Mouse (Mus musculus) olfactory bulb, adult 2 months (tissue): Measurements from ENCODE around the gene Il21. TPM values are rescaled to one million over a fixed set of nuclear protein-coding genes. Genes with fewer than 3 reads are reported as not detected.
A peak's percentile ranks its signal among the peaks of the same experiment; 100 is the strongest.

Experiments
- H3K27ac ChIP-seq: fragments of 200-500 bp; 2 replicates; pipeline ENCODE4 v1.5.1; 2012; ENCODE audit warnings: low read depth, low read length; ENCODE audit not compliant: insufficient read depth
- H3K4me1 ChIP-seq: fragments of 200-500 bp; 2 replicates; pipeline ENCODE4 v1.6.1; 2012; ENCODE audit warnings: low read length; ENCODE audit not compliant: control insufficient read depth, insufficient read depth
- H3K4me3 ChIP-seq: fragments of 200-500 bp; 2 replicates; pipeline ENCODE4 v1.5.1; 2012; ENCODE audit warnings: mild to moderate bottlenecking, low read depth, low read length, moderate library complexity; ENCODE audit not compliant: insufficient read depth
- CTCF ChIP-seq: fragments of 200-500 bp; IDR thresholded peaks from 2 replicates; pipeline ENCODE4 v1.5.1; 2012; ENCODE audit warnings: low read depth, mild to moderate bottlenecking, low read length, moderate library complexity; ENCODE audit not compliant: insufficient read depth
- POLR2A ChIP-seq: fragments of 200-500 bp; IDR thresholded peaks from 2 replicates; pipeline ENCODE4 v1.6.1; 2012; ENCODE audit warnings: mild to moderate bottlenecking, low read depth, low read length, moderate library complexity; ENCODE audit not compliant: insufficient read depth
- WGBS: fragments of 180-500 bp; shearing (Covaris S2); methylation state at CpG from one replicate; pipeline ENCODE4 v1.1.7; 2018; 5-methylcytosine and 5-hydroxymethylcytosine counted together
- polyA plus RNA-seq: library from polyadenylated mRNA; stranded (reverse); fragments of >200 nt; gene quantifications from 2 replicates; pipeline ENCODE4 v1.2.4, GENCODE M21; 2012; ENCODE audit warnings: low replicate concordance; ENCODE audit not compliant: missing spikeins, insufficient read depth, insufficient read length

The Il21 gene
- polyA plus RNA-seq, 1 experiment = not detected

DNA sequence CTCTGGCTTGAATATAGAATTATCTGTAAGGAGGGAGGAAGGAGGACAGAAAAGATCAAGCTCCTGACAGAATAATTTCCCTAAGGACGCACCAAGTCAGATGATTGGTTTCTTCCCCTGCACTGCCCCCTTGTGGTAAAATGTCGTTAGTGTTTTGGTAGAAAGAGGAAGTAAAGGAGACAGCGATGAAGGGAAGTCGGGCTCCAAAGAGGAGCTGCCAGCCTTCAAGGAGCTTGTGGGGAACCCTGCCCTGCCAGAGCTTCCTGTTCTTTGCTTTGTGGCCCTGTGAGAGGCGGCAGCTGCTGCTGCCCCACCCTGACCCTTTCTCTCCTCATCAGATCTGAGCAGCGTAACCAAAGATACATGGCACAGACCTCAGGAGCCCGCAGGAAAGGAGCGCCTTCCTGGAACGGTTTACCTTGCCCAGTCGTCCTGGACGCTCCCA lies 28.4 kb downstream of the Il21 start:
- WGBS = under 1% methylated on average over 11 of the region's 11 CpGs
- TF ChIP-seq CTCF = peak; percentile 12; the same call in 1 of the 2 replicates
- TF ChIP-seq POLR2A = no peak
- H3K4me3 ChIP-seq = peak overlapping the region; percentile 65

DNA sequence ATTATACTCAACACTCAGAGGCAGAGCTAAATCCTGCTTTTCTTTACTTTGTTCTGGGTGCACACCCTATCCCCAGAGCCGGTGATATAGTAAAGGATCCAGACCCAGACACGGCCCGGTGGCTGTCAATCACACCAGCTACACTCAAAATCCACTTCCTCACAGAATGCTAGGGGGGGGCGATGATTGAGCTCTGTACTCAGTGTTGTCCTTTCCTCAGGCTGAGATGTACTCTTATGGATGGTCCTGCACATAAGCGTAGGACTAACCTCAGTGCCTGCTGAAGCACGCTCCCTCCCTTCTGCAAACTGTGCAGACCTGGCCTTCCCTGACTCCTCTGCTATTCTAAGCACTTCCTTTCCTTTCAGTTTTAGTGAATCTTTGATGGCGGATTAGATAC lies 29.6 kb downstream of the Il21 start:
- WGBS = 88% methylated on average over 7 of the region's 7 CpGs

More for the DNA sequence above, 28.4 kb downstream of the Il21 start:
- no peak overlapping the region for H3K27ac ChIP-seq
- peaks cover 3% of the 10 kb centered on the region for H3K4me1 ChIP-seq

DNA sequence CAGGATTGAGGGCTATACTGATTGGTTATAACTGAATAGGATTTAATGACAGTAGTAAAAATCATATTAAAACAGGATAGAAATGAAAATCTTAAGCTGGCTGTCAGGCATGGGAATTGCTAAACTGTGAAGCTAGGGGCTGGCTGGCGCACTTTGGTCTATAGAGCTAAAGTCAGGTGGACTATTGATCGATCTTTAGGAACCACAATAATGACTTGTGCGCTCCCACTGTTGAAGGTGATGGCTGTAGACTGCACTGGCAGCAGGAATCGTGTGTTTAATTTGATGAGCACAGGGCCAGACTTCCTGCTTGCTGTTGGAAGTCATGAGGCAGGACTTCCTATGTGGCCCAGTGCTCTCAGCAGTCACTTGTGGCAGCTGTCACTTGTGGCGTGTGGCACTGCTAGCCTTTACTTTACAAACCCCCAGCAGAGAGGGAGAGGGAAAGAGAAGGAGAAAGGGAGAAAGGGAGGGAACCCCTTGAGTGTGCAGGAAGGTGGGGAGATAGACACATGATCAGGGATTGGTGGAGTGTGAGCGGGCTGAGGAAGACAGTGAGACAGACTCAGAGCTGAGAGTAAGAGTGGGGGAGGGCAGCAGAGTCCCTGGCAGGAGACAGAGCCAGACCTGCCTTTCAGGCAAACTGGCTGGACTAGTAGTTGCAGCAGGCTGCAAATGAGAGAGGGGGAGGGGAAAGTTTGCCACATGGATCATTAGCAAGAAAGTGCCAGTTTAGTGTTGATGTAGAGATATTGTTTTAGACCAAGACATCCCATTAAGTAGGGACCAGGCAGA lies 31.1 kb downstream of the Il21 start:
- no peak overlapping the region for H3K27ac ChIP-seq
- H3K4me1 ChIP-seq = peaks cover 3% of the 10 kb centered on the region
- 78% methylated on average over 6 of the region's 6 CpGs for WGBS
- no peak overlapping the region for H3K4me3 ChIP-seq
- TF ChIP-seq POLR2A = no peak
- no peak for TF ChIP-seq CTCF

More for the DNA sequence above, 29.6 kb downstream of the Il21 start:
- no peak overlapping the region for H3K27ac ChIP-seq
- TF ChIP-seq POLR2A = no peak
- no peak for TF ChIP-seq CTCF
- peaks cover 3% of the 10 kb centered on the region for H3K4me1 ChIP-seq
- H3K4me3 ChIP-seq = no peak overlapping the region

DNA sequence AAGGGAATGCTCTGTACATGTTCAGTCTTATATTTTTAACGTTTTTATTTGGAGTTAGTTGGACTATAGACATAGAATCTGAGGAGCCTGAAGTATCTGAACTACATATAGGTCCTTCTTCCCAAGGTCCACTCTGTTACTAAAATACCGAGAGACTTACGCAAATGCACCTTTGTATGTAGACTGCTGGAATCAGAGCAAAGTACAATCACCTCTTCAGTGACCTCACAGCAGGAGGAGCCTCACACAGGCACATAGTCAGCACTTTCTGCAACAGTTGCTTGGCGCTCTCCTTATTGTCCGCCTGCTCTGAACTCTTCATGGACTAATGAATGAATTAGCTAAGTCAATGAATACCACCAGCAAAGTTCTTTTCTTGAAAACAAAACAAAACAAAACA lies 34.1 kb downstream of the Il21 start:
- TF ChIP-seq POLR2A (no peak), CTCF (no peak)
- 82% methylated on average over 5 of the region's 5 CpGs for WGBS
- H3K4me1 ChIP-seq = no peaks in the 10 kb centered on the region; the same call in 1 of the 2 replicates
- H3K27ac ChIP-seq = no peak overlapping the region
- no peak overlapping the region for H3K4me3 ChIP-seq

DNA sequence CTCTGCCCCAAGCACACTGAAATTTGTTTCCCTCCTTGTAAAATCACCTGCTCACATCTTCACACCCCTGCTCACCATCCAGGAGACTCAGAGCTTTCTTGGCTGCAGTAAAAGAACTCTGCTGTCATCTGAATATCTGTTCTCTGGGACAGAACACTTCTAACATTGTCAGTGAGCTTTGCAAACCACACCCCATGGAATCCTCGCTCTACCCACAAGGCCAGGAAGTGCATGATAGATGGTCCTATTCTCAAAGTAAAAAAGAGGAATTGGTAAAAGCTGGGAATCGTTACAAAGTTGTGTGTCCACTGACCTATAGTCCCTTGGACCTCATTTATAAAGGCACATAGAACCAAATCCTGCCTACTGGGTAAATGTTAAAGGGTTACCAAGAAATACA lies 40.5 kb downstream of the Il21 start:
- no peak for TF ChIP-seq CTCF
- TF ChIP-seq POLR2A = no peak
- no peak overlapping the region for H3K27ac ChIP-seq
- no peak overlapping the region for H3K4me3 ChIP-seq
- 71% methylated on average over 2 of the region's 2 CpGs for WGBS
- no peaks in the 10 kb centered on the region for H3K4me1 ChIP-seq

DNA sequence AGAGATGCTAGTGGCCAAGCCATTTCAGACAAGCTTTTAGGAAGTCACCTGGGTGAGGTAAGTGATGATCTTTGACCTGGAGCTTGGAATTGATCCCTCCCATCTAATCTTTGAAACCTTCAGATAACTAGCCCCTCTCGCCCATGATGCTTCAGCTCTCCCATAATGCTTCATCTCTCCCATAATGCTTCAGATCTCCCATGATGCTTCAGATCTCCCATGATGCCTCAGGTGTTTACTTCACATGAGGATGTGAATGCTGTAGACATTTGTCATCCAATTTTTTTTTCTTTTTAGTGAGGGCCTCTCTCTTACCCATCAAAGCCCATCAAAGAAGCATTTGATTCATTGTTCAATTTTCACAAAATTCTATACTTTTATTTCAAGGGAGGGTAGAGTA lies 46.9 kb downstream of the Il21 start:
- Histone ChIP-seq H3K4me1 (no peaks in the 10 kb centered on the region), H3K4me3 (no peak overlapping the region), H3K27ac (no peak overlapping the region)
- 97% methylated on average over 1 of the region's 1 CpGs for WGBS
- no peak for TF ChIP-seq CTCF
- TF ChIP-seq POLR2A = no peak

DNA sequence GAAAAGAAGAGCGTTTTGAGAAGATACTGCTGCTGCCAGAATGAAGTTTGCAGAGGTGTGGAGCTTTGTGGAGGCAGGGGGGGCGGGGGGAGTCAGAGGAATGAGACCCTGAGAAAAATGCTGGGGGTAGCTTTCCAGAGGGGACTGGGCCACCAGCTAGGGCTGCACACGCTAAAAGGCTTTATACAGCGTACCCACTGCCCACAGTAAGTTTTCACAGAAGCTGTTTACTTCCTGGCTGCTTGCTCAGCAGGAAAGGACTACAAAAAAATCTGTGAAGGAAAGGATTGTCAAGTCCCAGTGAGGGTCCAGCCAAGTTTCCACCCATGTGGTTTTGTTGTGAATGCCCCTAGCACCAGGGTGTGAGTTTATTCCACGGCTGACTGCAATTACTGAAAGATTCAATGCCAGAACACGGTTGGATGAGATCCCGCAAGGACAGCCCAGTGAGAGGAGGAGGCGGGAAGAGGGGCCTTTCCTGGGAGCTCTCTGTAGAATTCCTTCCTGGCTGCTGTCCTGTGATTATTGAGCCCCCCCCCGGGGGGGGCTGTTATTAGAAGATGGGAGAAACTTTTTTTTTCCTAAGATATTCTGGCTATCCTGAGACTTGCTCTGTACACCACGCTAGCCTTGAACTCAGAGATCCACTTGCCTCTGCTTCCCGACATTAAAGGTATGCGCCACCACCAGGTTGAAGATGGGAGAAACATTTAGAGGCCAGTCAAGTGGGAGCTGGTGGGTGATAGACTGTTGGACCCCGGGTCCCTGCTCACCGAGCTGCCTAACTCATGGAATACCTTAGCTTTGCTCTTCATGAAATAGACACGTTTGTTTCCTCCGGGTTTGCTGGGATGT lies 49.8 kb downstream of the Il21 start:
- Histone ChIP-seq H3K4me1 (no peaks in the 10 kb centered on the region), H3K4me3 (no peak overlapping the region), H3K27ac (no peak overlapping the region)
- 29% methylated on average over 16 of the region's 16 CpGs for WGBS
- TF ChIP-seq CTCF (no peak), POLR2A (no peak)

DNA sequence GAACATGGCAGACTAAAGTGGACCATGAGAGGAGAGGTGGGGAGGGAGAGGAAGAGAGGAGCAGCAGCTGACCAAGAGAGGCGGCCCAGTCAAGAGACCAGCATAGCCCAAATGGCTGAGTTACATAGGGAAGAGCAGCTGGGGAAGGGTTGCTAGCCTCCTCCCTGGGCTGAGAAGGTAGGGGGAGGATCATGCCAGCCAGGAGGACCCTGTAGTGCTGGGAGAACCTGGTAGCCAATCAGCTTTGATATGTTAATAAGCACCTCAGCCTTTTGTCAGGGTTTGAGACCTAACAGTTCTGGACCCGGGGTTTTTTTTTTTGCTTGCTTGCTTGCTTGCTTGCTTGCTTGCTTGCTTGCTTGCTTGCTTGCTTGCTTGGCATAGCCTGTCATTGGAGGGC lies 51.4 kb downstream of the Il21 start:
- no peak for TF ChIP-seq CTCF
- no peak for TF ChIP-seq POLR2A
- 68% methylated on average over 2 of the region's 2 CpGs for WGBS
- no peak overlapping the region for H3K27ac ChIP-seq
- H3K4me3 ChIP-seq = no peak overlapping the region
- no peaks in the 10 kb centered on the region for H3K4me1 ChIP-seq
